Mouse (Mus musculus) testis, adult 2 months (tissue): ENCODE data around the gene B3gat3. TPM values are rescaled to one million over a fixed set of nuclear protein-coding genes. Genes with fewer than 3 reads are reported as not detected.

ENCODE experiments used
- H3K27ac ChIP-seq: fragments of 200-500 bp; 2 replicates; pipeline ENCODE4 v1.5.1; 2012; ENCODE audit warnings: low read depth, low read length; ENCODE audit not compliant: control insufficient read depth, insufficient read depth
- H3K27me3 ChIP-seq: fragments of 200-500 bp; 2 replicates; pipeline ENCODE4 v1.6.1; 2012; ENCODE audit warnings: mild to moderate bottlenecking, low read length, moderate library complexity; ENCODE audit not compliant: control insufficient read depth, insufficient read depth
- H3K36me3 ChIP-seq: fragments of 200-500 bp; 2 replicates; pipeline ENCODE4 v1.6.1; 2012; ENCODE audit warnings: mild to moderate bottlenecking, low read length; ENCODE audit not compliant: control insufficient read depth, insufficient read depth
- H3K4me1 ChIP-seq: fragments of 200-500 bp; 2 replicates; pipeline ENCODE4 v1.6.1; 2012; ENCODE audit warnings: low read length; ENCODE audit not compliant: control insufficient read depth, insufficient read depth
- H3K4me3 ChIP-seq: fragments of 200-500 bp; 2 replicates; pipeline ENCODE4 v1.5.1; 2012; ENCODE audit warnings: low read depth, mild to moderate bottlenecking, low read length, moderate library complexity, mixed read lengths; ENCODE audit not compliant: control insufficient read depth
- CTCF ChIP-seq: fragments of 200-500 bp; IDR thresholded peaks from 2 replicates; pipeline ENCODE4 v1.5.1; 2012; ENCODE audit warnings: low read depth, mild to moderate bottlenecking, inconsistent platforms, low read length, moderate library complexity; ENCODE audit not compliant: control insufficient read depth, insufficient read depth, insufficient replicate concordance
- POLR2A ChIP-seq: fragments of 200-500 bp; IDR thresholded peaks from 2 replicates; pipeline ENCODE4 v1.6.1; 2012; ENCODE audit warnings: low read depth, mild to moderate bottlenecking, inconsistent platforms, low read length, moderate library complexity; ENCODE audit not compliant: control insufficient read depth
- polyA plus RNA-seq: library from polyadenylated mRNA; depleted of rRNA; stranded (reverse); fragments of >200 nt; gene quantifications from 2 replicates; pipeline ENCODE4 v1.2.3, GENCODE M21; 2012

Gene B3gat3
- polyA plus RNA-seq, 1 experiment, result 19.5 TPM

DNA sequence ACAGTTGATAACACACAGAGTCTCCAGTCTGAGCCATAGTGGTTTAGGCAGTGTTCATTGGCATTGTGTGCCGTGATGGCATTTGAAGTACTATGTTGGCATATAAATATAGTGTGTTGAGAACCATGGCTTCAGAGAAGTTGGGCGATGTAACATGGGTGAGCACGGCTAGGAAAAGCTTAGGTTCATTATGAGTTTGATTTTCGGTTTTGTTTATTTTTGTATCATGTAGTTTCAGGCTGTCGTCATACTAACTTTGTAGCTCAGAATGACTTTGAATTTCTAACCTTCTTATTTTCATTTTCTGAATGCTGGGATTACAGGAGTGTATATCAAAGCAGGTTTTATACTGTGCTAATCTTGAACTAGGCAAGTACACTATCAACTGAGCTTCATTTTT, 16.8 kb upstream of the B3gat3 start:
- peaks cover 2% of the 10 kb centered on the region for H3K36me3 ChIP-seq
- no peak overlapping the region for H3K4me3 ChIP-seq
- H3K4me1 ChIP-seq, result no peaks in the 10 kb centered on the region; the same call in 1 of the 2 replicates
- no peaks in the 10 kb centered on the region for H3K27me3 ChIP-seq
- no peak overlapping the region for H3K27ac ChIP-seq
- no peak for TF ChIP-seq CTCF
- no peak for TF ChIP-seq POLR2A

DNA sequence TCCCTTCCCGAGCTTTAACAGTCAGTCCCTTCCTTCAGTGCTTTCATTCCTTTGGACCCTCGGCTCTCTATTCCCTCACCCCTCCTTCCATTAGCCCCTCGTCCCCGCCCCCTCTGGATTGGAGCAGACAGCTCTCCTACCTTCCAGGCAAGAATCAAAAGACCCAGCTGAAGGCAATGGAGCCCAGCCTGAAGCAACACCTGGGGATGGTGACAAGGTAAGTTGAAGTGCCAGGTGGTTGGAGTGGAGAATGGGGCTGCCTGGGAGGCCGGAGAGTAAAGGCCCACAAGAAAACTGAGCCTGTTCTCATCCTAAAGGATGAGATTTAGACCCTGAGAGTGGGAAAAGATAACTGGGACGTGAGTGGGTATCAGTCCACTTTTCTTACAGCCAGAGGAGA, 11.6 kb upstream of the B3gat3 start:
- TF ChIP-seq POLR2A, result no peak
- no peak for TF ChIP-seq CTCF
- Histone ChIP-seq H3K4me3 (no peak overlapping the region), H3K27ac (no peak overlapping the region), H3K27me3 (no peaks in the 10 kb centered on the region), H3K36me3 (peaks cover 8% of the 10 kb centered on the region), H3K4me1 (no peaks in the 10 kb centered on the region)

DNA sequence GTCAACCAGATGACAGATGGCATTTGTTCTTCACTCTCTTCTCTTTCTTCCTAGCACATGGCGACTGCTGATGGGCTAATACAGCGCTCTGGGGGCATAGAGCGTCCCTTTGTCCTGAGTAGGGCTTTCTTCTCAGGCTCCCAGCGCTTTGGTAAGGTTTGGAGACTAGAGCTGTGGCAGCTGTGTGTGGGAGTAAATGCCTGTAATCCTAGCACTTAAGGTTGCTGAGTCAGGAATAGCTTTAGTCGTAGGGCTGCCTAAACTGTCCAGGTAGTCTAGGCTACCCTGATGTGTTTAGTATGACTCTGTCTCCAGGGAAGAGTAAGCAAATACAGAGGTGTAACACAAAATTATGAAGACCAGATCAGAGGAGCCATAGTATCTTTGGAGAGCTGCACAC, 8.4 kb upstream of the B3gat3 start:
- Histone ChIP-seq H3K4me1 (no peaks in the 10 kb centered on the region), H3K27ac (no peak overlapping the region), H3K27me3 (no peaks in the 10 kb centered on the region), H3K36me3 (peaks cover 11% of the 10 kb centered on the region), H3K4me3 (no peak overlapping the region)
- TF ChIP-seq CTCF, result no peak
- no peak for TF ChIP-seq POLR2A

DNA sequence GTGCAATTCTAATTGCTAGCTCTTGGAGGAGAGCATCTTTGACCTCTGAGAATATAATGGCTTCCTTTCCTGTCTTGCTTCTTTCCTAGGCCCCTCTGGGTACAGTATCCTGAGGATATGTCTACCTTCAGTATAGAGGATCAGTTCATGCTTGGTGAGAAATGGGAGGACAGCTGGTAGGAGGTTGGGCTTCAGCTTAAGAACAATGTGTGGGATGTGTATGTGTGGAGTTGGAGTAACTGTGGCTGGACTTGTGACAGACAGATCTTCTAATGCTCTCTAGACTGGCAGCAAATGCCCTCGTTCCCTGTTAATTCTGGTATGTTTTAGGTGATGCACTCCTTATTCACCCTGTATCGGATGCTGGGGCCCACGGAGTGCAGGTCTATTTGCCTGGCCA, 6.0 kb upstream of the B3gat3 start:
- Histone ChIP-seq H3K4me3 (no peak overlapping the region), H3K36me3 (peaks cover 8% of the 10 kb centered on the region), H3K27me3 (no peaks in the 10 kb centered on the region), H3K4me1 (no peaks in the 10 kb centered on the region; the same call in 1 of the 2 replicates), H3K27ac (no peak overlapping the region)
- TF ChIP-seq CTCF, result no peak
- no peak for TF ChIP-seq POLR2A

DNA sequence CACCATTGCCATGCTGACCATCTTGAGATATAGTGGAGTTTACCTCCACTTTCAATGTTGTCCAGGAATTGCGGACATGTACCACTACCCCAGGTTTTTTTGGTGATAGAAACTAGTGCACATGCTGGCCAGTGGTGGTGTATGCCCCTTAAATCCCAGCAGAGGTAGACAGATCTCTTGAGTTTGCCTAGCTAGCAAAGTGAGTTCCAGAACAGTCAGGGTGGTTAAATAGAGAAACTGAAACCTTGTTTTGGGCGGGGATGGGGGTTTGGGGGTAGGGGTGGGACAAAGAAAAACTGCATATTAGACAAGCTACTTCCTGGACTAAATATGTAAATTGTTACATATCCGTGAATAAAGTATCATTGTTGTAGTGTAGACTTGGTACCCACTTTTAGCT, 1.2 kb upstream of the B3gat3 start:
- H3K27me3 ChIP-seq, result no peaks in the 10 kb centered on the region
- H3K36me3 ChIP-seq, result peaks cover 3% of the 10 kb centered on the region; the same call in 1 of the 2 replicates
- peaks cover 8% of the 10 kb centered on the region for H3K4me1 ChIP-seq
- H3K4me3 ChIP-seq, result no peak overlapping the region
- TF ChIP-seq POLR2A, result no peak
- no peak for TF ChIP-seq CTCF
- no peak overlapping the region for H3K27ac ChIP-seq

DNA sequence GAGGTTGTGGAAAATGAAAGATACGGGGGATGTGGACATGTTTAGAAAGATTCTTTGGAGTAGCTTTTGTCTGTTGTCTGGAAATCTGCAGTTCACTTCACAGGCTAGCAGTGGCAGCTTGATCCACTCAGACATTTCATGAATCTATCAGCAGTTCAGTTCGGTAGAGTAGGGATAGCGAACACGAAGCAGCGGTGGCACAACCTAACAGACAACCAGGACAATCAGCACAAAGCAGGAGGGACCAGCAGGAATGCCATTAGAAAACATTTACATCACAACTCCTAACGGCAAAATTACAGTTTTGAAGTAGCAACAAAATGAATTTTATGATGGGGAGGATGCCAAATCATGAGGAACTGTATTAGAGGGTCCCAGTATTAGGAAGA, 496 bp upstream of the B3gat3 start:
- TF ChIP-seq POLR2A, result no peak
- no peak for TF ChIP-seq CTCF
- H3K27me3 ChIP-seq, result no peaks in the 10 kb centered on the region
- peaks cover 3% of the 10 kb centered on the region; the same call in 1 of the 2 replicates for H3K36me3 ChIP-seq
- peak overlapping the region; percentile 88; the same call in 1 of the 2 replicates for H3K4me3 ChIP-seq
- H3K27ac ChIP-seq, result peak overlapping the region; percentile 88
- H3K4me1 ChIP-seq, result peaks cover 8% of the 10 kb centered on the region

DNA sequence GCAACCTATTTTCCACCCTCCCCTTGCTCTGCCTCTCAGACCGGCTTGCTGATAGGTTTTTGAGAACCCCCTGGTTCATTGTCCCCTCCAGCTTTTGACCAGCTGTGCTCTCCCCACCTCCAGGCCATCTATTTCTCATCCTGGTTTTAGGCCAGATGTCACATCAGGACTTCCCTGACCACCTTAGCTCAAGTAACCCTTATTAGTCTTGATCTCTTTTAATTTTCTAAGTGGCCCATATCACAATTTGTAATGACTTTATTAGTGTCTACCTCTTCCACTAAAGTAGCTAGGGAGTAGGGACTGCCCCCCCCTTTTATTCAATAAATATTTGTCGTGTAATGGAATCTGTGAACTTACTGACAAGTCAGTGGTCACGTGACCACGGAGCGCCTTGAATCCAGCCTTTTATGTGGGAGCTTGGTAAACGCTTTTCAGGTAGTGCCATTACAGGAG, 690 bp downstream of the B3gat3 start:
- Histone ChIP-seq H3K4me3 (peak overlapping the region; percentile 88), H3K36me3 (no peaks in the 10 kb centered on the region), H3K27me3 (no peaks in the 10 kb centered on the region), H3K4me1 (peaks cover 8% of the 10 kb centered on the region), H3K27ac (peak overlapping the region; percentile 24)
- TF ChIP-seq CTCF (no peak), POLR2A (no peak)

DNA sequence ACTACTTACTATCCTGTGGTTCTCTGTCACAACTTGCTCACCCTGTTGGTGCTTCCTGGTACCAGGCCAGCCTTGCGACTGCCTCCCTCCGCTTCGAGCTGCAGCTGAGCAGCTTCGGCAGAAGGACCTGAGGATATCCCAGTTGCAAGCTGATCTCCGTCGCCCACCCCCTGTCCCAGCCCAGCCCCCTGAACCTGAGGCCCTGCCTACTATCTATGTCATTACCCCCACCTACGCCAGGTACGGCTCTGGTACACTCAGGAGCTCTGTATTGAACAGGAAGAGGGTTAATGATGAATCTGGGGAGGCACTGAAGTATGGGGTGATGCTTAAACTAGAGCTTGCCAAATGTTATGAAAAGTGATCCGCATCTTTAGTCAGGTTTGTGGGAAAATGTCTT, 1.6 kb downstream of the B3gat3 start:
- H3K27ac ChIP-seq, result no peak overlapping the region
- no peak overlapping the region for H3K4me3 ChIP-seq
- peaks cover 8% of the 10 kb centered on the region for H3K4me1 ChIP-seq
- TF ChIP-seq CTCF (no peak), POLR2A (no peak)
- no peaks in the 10 kb centered on the region for H3K36me3 ChIP-seq
- no peaks in the 10 kb centered on the region for H3K27me3 ChIP-seq
